Mouse (Mus musculus): ENCODE data around the gene Sntg2.

Sntg2 gene

DNA sequence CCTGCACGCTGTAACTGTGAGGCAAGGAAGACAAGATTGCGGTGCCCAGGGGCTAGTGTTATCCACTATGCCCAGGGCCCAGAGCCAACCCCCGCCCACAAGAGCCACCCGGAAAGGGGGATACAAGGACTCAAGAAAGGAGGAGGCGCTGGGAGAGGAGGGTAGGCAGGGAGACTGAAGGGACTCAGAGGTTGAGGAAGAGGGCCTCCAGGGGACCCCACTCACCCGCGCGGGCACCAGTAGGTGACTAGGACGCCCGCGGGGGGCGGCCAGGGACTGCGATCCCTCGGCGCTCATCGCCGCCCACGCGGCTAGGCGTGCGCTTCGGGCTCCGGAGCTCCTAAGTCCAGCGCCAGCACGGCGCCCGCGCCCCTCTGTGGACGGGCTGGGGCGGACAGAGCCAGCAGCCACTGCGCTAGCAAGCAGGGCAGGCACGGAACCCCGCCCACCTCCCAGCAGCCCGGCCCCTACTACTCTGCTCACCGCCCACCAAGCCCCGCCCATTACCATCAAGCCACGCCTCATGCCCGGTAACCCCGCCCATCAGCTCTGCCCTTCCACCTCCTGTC lies at the start of gene Sntg2:
Sntg2 (minus strand) TSS at position 443 of the 569 bp plus-strand sequence.
- DNase-seq: peak; percentile 69

DNA sequence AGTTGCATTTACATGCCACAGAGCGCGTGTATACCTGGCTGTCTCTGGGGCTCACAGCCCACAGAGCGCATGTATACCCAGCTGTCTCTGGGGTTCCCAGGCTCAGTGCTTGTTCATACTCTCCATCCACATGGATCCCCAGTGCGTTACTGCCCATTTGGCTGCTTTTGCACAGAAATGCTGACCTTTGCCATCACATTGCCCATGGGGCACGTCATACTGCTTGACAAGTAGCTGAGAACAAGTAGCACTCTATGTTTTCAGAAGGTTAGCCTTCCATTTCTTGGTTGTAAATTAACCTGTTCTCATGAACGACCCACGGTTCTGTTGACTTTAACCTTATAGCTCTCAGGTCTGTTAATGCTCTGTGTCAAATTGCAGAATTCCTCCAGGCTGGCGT lies 43.4 kb upstream of the Sntg2 start:
- DNase-seq: no peak

DNA sequence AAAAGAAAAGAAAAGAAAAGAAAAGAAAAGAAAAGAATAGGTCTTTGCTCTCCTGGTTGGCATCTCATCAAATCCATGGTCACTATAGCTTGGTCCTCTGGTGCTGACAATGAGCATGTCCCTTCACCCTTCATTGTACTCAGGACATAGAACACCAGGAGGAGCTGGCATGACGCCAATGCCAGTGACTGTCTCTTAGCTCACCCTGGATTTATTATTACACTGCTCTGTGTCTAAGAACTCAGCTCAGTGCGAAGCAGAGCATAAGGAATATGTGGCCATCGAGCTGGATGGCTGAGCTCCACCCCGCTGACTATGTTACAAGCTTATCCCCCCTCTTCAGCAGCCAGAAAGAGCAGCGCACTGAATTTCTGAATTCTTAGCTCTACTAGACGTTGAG lies 42.8 kb upstream of the Sntg2 start:
- no peak for DNase-seq

DNA sequence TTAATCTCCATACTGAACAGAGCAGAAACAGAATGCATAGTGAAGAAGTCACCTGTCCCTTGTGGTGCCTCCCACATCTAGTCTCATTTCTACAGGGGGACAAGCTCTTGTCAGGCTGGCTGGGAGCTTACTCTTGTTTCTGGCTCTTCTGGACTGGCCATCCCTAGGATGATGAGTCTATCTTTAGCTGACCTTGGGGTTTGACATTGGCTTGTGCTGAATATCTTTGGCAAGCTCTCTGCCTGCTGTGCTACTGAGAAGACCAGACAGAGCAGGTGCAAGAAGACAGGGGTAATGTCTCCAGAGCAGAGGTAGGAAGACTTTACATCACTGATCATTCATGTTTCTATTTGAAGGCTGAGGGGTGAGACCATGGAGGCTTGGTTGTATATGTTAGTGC lies 29.5 kb upstream of the Sntg2 start:
- DNase-seq: no peak

DNA sequence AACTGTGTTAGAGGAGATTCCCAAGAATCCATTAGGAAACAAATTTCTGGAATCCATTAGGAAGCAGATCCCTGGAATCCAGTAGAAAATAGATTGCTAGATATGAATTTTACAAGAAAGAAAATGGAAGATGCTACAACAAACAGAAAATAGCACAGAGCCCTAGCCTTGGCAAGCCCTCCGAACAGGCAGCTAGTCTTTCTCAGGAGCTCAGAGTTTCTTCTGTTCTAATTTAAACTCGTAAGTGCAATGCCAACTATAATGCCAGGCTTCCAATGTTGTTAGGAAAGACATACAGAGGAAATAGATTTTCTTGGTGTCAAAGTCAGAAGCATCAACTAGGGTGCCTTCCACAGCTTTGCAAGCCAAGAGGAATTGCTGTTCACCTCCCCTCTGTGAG lies 27.4 kb upstream of the Sntg2 start:
- DNase-seq: peak; percentile 14

DNA sequence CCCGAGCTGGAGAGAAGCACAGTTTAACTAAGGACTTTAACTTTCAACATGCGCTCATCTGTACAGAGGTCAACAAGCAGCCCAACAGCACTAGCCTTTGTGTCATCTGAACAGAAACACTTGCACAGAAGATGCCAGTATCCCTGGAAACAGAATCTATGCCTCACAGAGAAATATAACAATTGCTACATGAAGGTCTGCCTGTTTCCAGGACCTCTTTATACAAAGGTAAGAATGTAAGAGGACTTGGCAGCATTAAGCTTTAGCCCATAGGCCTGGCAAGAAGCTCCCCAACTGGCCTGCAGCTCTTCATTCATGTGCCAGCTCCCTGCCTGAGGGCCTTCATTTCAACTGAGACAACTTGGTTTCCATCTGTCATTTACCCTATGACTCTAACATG lies 26.9 kb upstream of the Sntg2 start:
- no peak for DNase-seq

DNA sequence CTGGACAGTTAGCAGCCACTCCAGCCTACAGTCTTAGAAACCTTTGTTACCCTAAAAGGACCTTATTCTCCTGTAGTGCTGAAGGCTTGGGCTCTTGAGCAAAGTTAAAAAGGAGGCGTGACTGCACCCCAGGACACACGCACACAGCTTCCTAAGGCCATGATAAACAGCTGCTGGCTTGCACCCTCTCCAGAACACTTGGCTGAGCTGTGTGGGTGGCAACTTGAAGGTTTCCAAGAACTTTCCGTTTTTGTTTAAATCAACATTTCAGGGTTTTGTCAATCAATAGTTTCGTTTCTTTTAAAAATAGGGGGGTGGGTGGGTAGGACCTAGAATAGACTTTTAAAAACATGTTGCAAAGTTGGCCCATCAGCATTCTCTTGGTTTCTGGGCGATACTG lies 882 bp downstream of the Sntg2 start:
- DNase-seq: no peak

DNA sequence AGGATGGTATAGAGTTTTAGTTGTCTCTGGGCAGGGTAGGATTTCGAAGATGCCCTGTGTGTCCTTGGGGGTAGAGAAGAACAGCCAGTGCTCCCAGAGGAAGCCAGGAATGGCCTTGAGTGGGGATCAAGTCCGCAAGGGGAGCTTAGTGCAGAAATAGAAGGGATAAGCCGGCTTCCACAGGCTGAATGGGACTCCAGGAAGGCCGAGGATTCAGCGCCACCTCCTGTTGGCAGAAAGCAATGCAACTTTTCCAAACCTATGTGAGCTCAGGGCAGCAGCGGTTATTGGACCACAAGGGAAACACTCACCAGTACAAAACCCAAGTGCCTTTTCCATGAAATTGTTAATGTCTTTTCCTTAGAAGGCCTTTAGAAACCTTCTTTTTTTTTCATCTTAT lies 3.4 kb downstream of the Sntg2 start:
- DNase-seq: peak; percentile 86

DNA sequence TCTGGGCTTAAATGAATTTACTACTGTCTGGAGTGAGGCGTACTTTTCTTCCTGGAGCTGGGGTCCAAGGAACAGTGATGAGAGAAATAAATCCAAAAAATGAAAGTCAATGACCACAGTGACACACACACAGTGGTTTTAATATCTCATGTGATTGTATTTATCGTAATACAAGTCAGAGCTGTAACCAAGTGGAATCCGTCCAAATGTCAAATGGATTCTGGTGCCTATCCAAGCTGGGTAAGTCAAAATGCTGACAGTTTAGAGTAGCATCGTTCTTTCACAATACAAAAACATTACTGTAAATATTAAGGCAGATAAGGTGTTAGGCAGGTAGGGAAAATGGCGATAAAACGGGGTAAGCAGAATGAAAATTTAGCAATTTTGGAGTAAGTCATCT lies 4.0 kb downstream of the Sntg2 start:
- no peak for DNase-seq

DNA sequence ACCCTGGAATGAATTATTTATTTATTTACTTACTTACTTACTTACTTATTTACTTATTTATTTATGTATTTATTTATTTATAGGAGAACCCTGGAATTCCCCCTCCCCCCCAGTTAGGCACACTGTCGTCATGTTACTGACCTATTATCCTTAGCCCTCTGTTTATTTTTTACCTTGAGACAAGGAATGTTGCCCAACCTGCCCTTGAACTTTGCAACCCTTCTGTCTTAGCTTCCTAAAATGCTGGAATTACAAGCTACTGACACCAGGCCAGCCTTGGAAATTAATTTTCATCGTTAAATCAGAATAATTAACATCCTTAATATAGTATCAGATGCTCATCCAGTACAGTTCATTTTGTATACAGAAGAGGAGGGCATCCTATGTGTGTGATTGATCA lies 10.9 kb downstream of the Sntg2 start:
- DNase-seq: no peak

DNA sequence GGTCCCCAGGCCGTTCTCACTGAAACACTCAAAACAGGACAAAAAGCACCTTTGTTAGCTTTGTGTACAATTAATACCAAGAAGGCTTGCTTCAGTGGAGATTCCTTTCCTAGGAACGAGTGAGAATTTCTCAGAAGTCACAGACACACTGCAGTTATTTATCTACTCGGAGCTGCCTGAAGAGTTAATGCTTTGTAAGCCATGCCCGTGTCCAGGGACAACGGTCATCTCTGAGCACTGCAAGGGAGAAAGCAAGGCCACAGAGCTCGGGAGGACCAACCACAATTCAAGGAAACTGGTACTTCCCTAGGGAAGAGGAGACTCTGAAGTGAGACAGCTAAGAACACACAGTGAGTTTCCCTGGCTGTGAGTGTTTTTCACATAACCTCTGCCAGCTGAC lies 15.5 kb downstream of the Sntg2 start:
- no peak for DNase-seq

DNA sequence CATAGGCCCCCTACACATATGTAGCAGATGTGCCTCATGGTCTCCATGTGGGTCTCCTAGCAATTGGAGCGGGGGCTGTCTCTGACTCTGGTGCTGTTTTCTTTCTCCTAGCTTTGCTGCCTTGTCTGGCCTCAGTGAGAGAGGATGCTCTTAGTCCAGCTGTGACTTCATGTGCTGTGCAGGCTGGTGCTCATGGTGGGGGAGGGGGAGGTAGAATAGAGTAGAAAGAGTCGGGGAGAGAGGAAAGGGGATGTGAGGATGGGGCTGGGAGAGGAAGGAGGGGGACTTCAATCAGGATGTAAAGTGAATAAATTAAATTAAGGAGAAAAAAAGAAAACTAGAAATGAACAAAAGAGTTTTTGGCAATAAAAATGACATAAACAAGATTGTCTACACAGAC lies 20.8 kb downstream of the Sntg2 start:
- no peak for DNase-seq

DNA sequence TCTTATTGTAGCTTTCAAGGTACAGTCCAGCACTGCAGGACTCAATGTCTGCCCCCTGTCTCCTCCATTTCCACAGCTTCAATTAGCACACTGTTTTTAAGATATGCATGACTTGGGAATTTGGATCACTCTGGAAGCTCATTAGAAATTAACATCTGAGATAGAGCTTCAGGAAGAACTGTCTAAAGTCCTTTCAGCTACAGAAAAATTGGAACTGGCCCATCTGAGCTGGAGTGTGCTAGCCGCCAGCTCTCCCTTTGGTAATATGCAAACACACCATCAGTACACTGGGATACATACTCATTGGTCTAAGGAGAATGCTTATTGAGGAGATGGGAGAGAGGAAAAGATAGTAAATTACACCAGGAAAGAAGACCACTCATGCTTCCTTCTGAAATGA lies 25.1 kb downstream of the Sntg2 start:
- no peak for DNase-seq

DNA sequence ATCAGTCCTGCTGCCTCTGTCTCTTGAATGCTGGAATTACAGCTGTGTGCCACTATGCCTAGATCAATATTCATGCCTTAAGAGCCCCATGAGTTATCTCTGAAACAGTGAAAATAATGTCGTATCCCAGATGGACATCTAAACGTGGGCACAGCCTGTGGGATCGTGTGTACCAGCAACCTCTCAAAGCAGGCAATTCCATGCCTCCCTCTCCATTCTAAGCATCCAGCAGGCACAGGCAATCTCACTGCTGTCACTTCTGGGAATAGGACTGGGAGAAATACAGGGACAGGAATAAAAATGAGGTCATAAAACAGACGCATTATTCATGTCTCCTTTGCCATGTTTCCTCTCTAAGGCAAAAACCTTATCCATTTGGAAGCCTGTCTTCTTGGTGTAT lies 25.9 kb downstream of the Sntg2 start:
- no peak for DNase-seq

DNA sequence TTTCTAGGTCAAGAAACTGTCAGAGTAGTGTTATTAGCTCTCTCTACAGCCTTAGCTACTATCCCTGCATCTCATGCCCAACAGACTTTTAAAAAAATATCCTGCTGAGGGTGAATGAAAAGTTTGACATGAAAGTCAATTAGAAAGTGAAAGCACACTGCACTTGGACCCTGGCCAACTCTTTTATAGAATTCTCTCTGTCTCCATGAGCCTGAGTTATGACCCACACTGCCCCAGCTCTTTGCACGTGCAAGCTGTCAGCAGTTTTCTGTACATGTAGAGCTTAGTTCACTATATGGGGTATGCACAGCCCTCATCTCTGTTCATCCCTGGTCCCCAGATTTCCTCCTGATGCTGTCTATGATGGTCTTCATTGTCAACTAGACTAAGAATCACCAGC lies 28.4 kb downstream of the Sntg2 start:
- DNase-seq: no peak

DNA sequence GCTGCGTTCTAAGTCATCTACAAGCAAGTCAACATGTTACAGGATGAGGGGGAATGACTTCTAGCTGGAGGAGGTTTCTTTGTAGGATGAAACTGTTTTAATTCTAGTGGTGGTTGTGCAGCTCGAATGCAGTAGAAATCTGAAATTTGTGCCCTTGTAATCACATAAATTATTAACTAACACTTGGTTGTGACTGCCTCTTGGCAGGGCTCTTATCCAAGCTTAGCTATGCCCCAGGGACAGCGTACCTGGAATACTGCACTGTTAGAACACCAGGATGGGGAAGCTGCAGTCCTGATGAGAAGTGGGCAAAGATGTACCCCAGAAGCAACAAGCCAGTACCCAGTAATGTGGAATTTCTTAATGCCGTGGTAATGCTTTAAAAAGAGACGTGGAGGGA lies 36.9 kb downstream of the Sntg2 start:
- no peak for DNase-seq

DNA sequence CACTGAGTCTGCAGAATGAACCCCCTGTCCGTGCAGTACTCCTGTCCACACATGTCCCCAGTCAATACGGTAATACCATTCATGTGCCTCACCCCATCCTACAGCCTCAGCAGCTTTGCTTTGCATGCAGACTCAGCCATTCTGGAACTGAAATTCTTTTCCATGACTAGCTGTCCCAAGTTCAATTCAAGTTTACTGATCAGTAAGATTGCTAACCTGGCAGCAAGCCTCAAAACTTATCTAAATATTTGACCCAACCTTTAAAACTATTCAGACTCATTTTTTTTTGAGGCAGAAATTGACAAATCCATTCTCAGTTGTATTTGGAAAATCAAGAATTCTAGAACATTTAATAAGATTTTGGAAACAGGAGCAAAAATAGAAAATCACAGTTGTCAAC lies 38.7 kb downstream of the Sntg2 start:
- no peak for DNase-seq

DNA sequence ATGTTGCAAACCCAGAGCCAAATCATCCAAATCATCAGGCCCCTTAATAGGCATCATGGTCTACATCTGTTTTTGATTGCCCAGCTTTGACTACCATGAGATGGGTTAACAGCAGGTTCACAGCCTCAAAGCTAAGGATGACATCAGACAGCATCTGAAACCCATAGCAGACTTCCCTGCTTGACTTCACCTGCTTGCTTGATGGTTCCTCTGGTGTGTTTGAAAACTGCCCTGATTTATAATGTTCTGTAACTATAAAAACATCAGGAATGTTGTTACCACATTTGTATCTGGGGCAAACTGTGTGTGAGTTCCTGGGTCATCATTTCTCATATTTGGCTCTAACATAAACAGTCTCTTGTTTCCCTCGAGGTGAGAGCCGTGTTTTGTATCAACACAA lies 55.2 kb downstream of the Sntg2 start:
- no peak for DNase-seq

DNA sequence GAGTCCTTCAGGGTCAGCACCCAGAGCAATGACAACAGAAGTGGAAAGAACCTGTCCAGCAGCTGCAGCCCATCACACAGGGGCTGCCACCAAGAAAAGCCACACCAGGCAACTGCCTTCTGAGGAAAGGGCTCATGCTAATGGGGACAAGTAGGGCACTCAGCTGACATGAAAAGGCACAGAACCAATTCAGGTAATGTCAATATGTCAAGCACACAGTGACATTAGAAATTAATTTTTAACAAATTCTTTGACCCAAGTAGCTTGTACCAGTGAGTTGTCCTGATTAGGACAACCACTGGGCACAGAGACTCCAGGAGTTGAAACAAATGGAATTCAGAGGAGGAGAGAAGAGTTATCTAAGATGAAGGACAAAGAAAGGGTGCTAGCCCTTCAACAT lies 60.2 kb downstream of the Sntg2 start:
- DNase-seq: no peak

DNA sequence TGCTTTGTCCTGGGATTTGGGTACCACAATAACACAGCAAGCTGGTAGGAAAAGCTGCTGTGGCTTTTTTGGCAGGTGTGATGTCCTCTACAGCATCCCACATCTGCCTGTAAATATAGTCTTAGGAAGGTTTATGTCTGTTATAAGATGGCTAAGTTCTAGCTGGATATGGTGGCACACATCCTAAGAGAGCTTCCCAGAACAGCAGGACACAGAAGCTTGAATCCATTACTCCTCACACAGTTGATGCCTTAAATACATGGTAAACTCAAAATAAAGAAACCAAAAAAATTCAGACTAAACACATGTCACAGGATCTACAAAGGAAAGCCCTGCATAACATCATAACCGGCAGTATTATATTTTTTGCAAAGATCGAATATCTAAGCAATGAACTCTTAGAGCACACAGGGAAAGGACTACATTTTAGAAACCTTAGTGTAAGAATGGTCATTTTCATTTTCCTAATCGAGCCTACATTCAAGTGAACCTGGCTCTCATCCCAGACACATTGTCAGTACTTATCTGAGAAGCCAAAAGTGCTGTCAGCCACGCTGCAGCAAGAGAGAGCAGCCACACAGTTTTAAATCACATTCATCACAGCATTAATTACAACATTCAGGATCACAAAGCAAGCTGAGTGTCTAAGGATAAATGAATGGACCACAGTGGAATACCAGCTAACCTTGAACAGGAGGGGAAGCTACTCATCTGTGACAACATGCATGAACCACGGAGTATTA lies 64.8 kb downstream of the Sntg2 start:
- no peak for DNase-seq

DNA sequence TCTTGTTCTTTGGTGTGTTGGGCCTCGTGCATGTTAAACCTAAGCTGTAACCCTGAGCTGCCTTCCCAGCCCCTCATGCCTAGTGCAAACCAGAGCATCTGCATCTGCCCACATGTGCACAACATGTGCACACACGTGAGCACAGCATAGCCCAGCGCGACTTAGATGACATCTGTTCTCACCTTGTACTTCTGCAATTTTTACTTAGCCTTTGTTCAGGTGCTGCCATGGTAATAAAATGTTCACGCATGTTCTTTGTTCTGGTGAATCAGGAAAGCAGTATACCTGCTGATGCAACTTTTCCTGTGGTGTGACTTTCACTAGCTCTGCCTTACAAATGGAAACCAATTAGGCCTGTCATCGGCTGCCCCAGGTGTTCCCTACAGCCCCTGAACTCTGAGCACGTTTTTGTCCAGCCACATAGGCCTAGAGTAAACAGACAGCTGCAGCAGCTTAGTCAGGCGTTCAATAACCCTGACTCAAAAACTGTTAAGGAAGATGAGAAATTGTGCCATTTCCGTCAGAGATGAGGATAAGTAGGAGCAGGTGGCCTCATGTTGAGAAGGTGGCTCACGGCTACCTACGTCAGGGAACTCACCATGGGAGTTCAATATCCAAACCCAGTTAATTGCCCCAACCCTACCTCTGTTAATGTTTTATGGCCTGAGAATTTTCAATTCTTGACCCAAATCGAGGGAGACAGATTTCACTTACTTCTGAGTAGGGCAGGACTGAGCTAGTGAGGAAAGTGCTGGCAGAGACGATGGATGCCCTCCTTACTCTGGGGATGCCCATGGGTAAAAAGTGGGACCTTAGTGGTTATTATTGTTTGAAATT lies 80.2 kb downstream of the Sntg2 start:
- no peak for DNase-seq

DNA sequence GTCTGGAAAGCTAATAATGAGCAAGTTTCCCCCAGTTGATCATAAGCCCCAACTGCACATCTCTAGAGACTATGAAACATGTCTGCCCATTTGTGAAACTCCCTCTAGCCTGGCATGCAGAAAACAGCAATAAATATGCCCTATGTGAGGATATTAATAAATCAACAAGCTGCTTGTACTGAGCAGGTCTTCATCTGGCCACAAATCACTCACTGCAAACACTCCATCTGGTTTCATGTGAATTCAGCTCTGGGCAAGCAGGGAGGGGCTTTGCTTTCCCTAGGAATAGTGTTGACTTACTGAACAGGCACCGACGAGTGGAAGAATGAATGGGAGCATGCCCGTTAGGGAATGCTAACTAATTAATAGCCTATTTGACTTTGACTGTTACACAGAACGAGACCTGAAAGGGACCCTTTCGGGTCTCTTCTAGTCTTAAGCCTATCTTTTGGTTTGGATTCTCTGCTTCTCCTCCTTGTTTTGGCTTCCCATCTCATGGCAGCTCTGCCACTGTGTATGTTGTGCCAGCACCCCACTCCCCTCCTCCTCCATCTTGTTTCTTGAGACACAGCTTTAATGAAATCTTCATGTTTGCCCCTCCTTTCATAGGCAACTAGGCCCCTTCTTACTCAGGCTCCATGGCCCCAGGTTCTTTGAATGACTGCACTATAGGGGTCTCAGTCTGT lies 86.1 kb downstream of the Sntg2 start:
- no peak for DNase-seq

DNA sequence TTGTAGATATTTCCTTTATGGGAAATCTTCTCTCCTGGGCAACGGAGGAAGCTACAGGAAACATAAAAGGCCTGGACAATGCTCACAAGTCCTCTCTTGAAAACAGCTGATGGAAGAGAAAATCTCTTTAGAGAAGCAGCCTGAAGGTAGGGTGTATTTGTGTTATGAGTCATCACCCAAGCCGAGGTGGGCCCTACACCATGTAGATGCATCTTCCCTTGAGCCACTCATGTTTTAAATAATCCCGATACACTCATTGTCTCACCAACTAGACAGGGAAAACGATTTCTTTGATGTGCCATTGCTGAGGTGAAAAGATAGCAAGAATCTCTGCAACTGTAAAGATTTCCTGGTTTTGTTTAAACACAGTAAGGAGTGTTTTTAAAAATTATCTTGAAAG lies 89.4 kb downstream of the Sntg2 start:
- DNase-seq: no peak
